Mouse (Mus musculus): Measurements from ENCODE around the gene Pik3r1. TPM values are rescaled to one million over a fixed set of nuclear protein-coding genes. Genes with fewer than 3 reads are reported as not detected.

Pik3r1 gene
- polyA plus RNA-seq, 1 experiment: 11.4 TPM

DNA sequence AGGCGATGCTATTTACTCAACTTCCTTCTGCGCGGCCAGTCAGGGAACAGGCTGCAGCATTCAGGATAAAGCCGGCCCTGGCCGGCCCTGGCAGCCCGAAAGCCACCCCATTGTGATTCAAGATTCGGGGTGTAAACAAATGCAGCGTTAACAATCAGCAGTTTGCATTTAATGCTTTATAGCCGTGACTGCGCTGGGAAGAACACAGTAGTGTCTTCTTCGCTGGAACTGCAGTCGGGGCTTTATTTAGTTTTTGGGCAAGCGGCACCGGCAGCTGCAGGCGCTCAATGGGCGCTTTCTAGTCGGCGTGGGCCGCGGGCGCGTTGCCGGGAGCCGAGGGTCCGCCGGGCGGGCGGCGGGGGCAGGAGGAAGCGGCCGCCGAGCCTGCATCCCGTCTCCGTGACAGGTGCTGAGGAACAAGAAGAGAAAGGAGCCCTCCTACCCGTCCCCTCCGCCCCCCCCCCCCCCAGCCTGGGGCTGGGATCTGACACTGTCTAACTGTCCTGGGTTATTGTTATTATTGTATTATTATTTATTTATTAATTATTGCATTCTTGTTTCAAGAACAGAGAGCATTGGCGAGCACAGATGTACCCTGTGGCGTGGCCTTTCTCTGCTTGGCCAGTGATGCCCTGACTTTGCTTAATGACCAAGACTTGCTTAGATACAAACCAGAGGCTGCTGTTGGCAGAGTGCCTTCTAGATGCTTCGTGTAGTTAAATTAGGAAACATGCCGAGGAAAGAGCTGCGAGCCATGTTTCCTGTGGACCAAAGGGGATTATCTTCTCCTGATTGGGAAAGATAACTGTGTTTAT is 33.6 kb upstream of the Pik3r1 start:
- Histone ChIP-seq H3K36me3 (ENCODE audit: control insufficient read depth, insufficient read depth, low read length) (no peaks in the 10 kb centered on the region), H3K27me3 (ENCODE audit: control insufficient read depth, insufficient read depth, low read length) (no peaks in the 10 kb centered on the region), H3K4me1 (ENCODE audit: control insufficient read depth, insufficient read depth, insufficient read length, low read length) (peaks cover 6% of the 10 kb centered on the region), H3K27ac (ENCODE audit: insufficient read depth, low read depth, low read length) (no peak overlapping the region), H3K4me3 (ENCODE audit: low read depth, low read length) (peak overlapping the region; percentile 62)
- TF ChIP-seq POLR2A (IDR thresholded peaks at IDR 0.05; ENCODE audit: low read depth, low read length): no peak
- 2% methylated on average over 41 of the region's 41 CpGs for WGBS

DNA sequence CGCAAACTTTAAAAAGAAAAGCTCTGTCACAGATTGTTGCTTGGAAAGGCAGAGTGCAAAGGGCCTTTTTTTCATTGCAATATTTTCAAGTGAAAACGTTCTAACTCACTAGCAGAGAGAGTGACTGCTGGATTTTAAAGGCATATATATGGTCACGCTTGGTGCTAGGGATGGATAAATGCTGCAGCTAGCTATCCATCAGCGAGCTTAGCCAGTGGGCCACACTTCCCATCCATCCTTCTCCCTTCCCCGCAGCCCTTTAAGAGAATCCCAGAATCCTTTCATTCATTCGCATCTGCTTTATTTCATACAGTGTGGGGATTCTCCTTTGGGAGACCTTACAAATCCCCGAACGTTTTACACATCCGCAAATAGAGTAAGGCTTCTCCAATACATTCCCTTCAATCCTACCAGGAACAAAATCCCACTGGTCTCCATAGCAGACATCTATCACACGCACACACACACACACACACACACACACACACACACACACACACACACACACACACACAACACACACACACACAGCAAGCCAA is 32.9 kb upstream of the Pik3r1 start:
- peaks cover 6% of the 10 kb centered on the region for H3K4me1 ChIP-seq (ENCODE audit: control insufficient read depth, insufficient read depth, insufficient read length, low read length)
- 71% methylated on average over 10 of the region's 10 CpGs for WGBS
- no peaks in the 10 kb centered on the region for H3K27me3 ChIP-seq (ENCODE audit: control insufficient read depth, insufficient read depth, low read length)
- H3K27ac ChIP-seq (ENCODE audit: insufficient read depth, low read depth, low read length): no peak overlapping the region
- TF ChIP-seq CTCF (IDR thresholded peaks at IDR 0.05; ENCODE audit: extremely low read depth, insufficient read length, insufficient replicate concordance, low read depth, low read length) (no peak), POLR2A (IDR thresholded peaks at IDR 0.05; ENCODE audit: low read depth, low read length) (no peak)
- H3K36me3 ChIP-seq (ENCODE audit: control insufficient read depth, insufficient read depth, low read length): no peaks in the 10 kb centered on the region
- peak overlapping the region; percentile 62 for H3K4me3 ChIP-seq (ENCODE audit: low read depth, low read length)

DNA sequence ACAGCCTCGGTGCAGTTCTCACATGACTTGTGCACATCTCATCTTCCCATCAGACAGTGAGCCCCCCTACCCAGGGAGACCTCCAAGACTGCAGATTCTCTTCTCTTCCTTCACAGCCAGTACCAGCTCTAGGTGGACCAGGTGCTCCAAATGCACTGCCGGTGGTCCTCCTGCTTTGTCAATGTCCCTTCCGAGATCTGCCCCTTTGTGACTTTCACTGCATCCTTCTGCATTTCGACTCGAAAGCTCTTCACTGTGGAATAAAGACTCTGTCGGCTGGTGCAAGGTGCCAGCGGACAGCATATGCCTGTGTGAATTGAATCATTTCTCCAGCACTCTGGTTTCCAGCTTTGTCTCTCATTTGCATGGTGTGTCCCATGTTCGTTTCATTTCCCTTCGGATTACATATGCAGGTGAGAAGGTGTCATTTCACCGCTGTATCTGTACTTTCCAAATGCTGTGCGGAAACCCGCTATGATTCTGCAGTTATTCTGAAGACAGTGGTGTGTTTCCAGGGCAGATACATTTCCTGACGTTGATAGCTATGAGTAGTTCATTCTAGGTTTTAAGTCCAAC is 32.1 kb upstream of the Pik3r1 start:
- 97% methylated on average over 13 of the region's 13 CpGs for WGBS
- Histone ChIP-seq H3K36me3 (ENCODE audit: control insufficient read depth, insufficient read depth, low read length) (no peaks in the 10 kb centered on the region), H3K4me3 (ENCODE audit: low read depth, low read length) (no peak overlapping the region), H3K27me3 (ENCODE audit: control insufficient read depth, insufficient read depth, low read length) (no peaks in the 10 kb centered on the region), H3K27ac (ENCODE audit: insufficient read depth, low read depth, low read length) (no peak overlapping the region), H3K4me1 (ENCODE audit: control insufficient read depth, insufficient read depth, insufficient read length, low read length) (peaks cover 4% of the 10 kb centered on the region)
- TF ChIP-seq POLR2A (IDR thresholded peaks at IDR 0.05; ENCODE audit: low read depth, low read length): no peak
- TF ChIP-seq CTCF (IDR thresholded peaks at IDR 0.05; ENCODE audit: extremely low read depth, insufficient read length, insufficient replicate concordance, low read depth, low read length): no peak

DNA sequence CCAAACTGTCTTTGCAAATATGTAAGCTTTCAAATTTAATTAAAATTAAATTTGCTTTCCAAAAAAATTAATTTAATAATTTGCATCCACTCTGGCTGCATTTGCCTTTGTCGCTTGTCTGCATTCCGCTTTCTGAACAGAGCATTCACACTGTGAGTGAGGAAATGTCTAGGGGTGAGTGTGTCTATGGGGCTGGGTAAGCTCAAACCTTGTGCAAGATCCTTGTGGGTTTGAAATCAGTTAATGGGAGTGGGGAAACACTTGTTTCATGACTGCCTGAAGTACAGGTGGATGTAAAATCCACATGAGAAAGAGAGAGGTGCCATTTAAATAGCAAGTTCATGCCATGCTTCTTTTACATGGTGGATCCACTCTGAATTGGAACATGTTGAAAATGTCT is 31.3 kb upstream of the Pik3r1 start:
- Histone ChIP-seq H3K27ac (ENCODE audit: insufficient read depth, low read depth, low read length) (no peak overlapping the region), H3K4me3 (ENCODE audit: low read depth, low read length) (no peak overlapping the region), H3K36me3 (ENCODE audit: control insufficient read depth, insufficient read depth, low read length) (no peaks in the 10 kb centered on the region), H3K27me3 (ENCODE audit: control insufficient read depth, insufficient read depth, low read length) (no peaks in the 10 kb centered on the region), H3K4me1 (ENCODE audit: control insufficient read depth, insufficient read depth, insufficient read length, low read length) (peaks cover 4% of the 10 kb centered on the region)
- over 99% methylated on average over 2 of the region's 2 CpGs for WGBS
- TF ChIP-seq CTCF (IDR thresholded peaks at IDR 0.05; ENCODE audit: extremely low read depth, insufficient read length, insufficient replicate concordance, low read depth, low read length) (no peak), POLR2A (IDR thresholded peaks at IDR 0.05; ENCODE audit: low read depth, low read length) (no peak)

DNA sequence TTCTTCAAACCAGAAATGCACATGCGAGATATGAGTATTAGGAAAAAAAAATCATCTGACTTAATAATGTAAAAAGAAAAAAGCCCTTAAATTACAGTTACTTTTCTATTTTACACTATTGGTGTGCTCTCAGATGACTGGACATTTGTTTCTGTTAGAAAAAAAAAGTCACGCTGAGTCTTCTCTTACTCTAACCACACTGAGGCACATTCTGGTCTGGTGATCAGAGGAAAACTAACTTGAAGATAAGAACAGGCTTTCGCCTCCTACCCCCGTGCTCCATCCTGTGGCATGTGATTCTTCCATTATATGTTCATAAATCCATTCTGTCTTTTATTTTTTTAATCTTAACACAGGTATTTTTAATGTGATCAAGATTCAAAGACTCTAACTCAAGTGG is 30.5 kb upstream of the Pik3r1 start:
- Histone ChIP-seq H3K4me1 (ENCODE audit: control insufficient read depth, insufficient read depth, insufficient read length, low read length) (peaks cover 4% of the 10 kb centered on the region), H3K27me3 (ENCODE audit: control insufficient read depth, insufficient read depth, low read length) (no peaks in the 10 kb centered on the region), H3K27ac (ENCODE audit: insufficient read depth, low read depth, low read length) (no peak overlapping the region), H3K36me3 (ENCODE audit: control insufficient read depth, insufficient read depth, low read length) (no peaks in the 10 kb centered on the region), H3K4me3 (ENCODE audit: low read depth, low read length) (no peak overlapping the region)
- WGBS: 88% methylated on average over 4 of the region's 4 CpGs
- TF ChIP-seq POLR2A (IDR thresholded peaks at IDR 0.05; ENCODE audit: low read depth, low read length) (no peak), CTCF (IDR thresholded peaks at IDR 0.05; ENCODE audit: extremely low read depth, insufficient read length, insufficient replicate concordance, low read depth, low read length) (no peak)

DNA sequence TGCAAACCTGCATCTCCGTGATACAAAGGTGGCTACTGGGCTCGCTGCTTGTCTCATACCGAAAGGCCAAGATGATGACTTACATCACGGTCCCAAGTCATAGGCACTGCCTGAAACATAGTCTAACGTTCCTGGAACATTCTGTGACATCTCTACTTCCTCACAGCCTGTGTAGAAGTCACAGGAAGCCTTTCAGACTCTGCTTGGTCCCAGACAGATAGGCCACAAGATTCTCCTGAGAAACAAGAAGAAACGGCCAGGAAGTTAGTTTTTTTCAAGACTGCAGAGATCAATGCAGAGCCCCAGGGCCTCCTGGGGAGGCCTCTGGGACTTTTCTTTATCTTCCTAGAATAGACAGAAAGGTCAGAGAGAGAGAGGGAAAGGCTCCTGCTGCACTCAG is 29.0 kb upstream of the Pik3r1 start:
- Histone ChIP-seq H3K27me3 (ENCODE audit: control insufficient read depth, insufficient read depth, low read length) (no peaks in the 10 kb centered on the region), H3K27ac (ENCODE audit: insufficient read depth, low read depth, low read length) (no peak overlapping the region), H3K4me3 (ENCODE audit: low read depth, low read length) (no peak overlapping the region), H3K4me1 (ENCODE audit: control insufficient read depth, insufficient read depth, insufficient read length, low read length) (peaks cover 4% of the 10 kb centered on the region), H3K36me3 (ENCODE audit: control insufficient read depth, insufficient read depth, low read length) (no peaks in the 10 kb centered on the region)
- no peak for TF ChIP-seq CTCF (IDR thresholded peaks at IDR 0.05; ENCODE audit: extremely low read depth, insufficient read length, insufficient replicate concordance, low read depth, low read length)
- TF ChIP-seq POLR2A (IDR thresholded peaks at IDR 0.05; ENCODE audit: low read depth, low read length): no peak
- 84% methylated on average over 6 of the region's 6 CpGs for WGBS

DNA sequence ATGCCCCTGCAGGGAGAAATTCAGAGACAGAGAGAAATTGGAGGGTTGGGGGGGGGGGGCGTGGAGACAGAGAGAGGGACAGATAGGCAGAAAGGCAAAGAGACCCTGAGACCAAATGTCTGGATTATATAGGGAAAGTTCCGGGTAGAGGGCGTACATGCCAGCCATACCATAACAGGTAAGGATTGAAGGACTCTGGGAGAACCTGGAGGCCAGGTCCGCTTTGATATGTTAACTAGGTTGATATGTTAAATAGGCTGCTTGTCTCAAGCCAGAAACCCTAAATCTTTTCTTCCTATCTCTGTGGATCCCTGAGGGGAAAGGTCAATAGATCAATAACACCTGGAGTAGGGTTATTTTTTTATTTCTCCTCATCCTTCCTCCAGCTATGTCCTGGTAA is 17.7 kb upstream of the Pik3r1 start:
- TF ChIP-seq POLR2A (IDR thresholded peaks at IDR 0.05; ENCODE audit: low read depth, low read length) (no peak), CTCF (IDR thresholded peaks at IDR 0.05; ENCODE audit: extremely low read depth, insufficient read length, insufficient replicate concordance, low read depth, low read length) (no peak)
- peaks cover 4% of the 10 kb centered on the region; the same call in 1 of the 2 replicates for H3K4me1 ChIP-seq (ENCODE audit: control insufficient read depth, insufficient read depth, insufficient read length, low read length)
- no peak overlapping the region for H3K4me3 ChIP-seq (ENCODE audit: low read depth, low read length)
- no peaks in the 10 kb centered on the region for H3K27me3 ChIP-seq (ENCODE audit: control insufficient read depth, insufficient read depth, low read length)
- 39% methylated on average over 3 of the region's 4 CpGs for whole genome bisulfite sequencing
- no peaks in the 10 kb centered on the region for H3K36me3 ChIP-seq (ENCODE audit: control insufficient read depth, insufficient read depth, low read length)
- no peak overlapping the region for H3K27ac ChIP-seq (ENCODE audit: insufficient read depth, low read depth, low read length)

Measured in small intestine, adult 2 months (tissue).